In the genomic region with DNA sequence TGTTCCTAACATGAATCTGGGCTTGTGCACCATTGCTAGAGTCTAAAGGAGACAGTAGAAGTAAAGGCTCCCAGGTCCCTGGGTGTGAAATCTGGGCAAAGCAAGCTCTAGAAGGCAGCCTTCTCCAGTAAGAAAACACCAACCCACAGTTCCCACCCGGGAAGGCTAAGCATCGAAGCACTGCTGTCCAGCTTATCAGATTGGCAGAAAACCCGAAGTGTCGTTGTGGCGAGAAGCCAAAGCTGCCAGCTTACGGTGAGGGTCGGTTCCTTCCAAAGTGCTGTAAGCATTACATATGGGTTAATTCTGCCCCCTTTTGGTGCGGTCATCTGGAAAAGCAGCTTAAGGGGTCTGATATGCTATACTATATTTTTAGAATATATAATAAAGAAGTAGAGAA, we compare ENCODE assay signal across 15 mouse cellular contexts. TPM values are rescaled to one million over a fixed set of nuclear protein-coding genes. Genes with fewer than 3 reads are reported as not detected.
DNase-seq lines count a peak whose midpoint lies in the region; TF ChIP-seq lines count a peak whose summit lies in the region.
"Had no signal": no experiment of that assay in that cellular context is flagged by ENCODE, and none has a peak within 500 bp of the region (broad histone marks: within the 10 kb centered on the region; RNA-seq: fewer than 3 reads in every experiment).

No protein-coding gene starts in this region.

- DNase-seq in adrenal gland, postnatal 14 days: peak; percentile 53
- DNase-seq in adrenal gland, adult 18-20 months (ENCODE audit: low spot score in 2 of 2): no peak
- DNase-seq in left cerebral cortex, postnatal 4 days: peak; percentile 49
- no peak for DNase-seq in left cerebral cortex, adult 2 months (ENCODE audit: extremely low spot score in 1 of 2, low spot score in 2 of 2)
- DNase-seq in heart, embryonic 10.5 days (ENCODE audit: low spot score): no peak
- peak; percentile 70 for DNase-seq in lung, postnatal 10 days
- DNase-seq in right cerebral cortex, postnatal 36 days (ENCODE audit: low spot score in 2 of 2): no peak
- no peak for DNase-seq in adipocyte (ENCODE audit: low spot score)
- DNase-seq: cerebellum, postnatal 25 days; gastrocnemius, postnatal 10 days; thymus, adult 18-20 months had no signal

- H3K27ac ChIP-seq in left cerebral cortex, adult 2 months: no peak overlapping the region
- H3K27ac ChIP-seq in heart, embryonic 10.5 days: peak overlapping the region; percentile 81
- H3K27ac ChIP-seq: liver, embryonic 12.5 days; neural tube, embryonic 13.5 days had no signal

- H3K4me3 ChIP-seq in left cerebral cortex, adult 2 months: no peak overlapping the region
- H3K4me3 ChIP-seq in heart, embryonic 10.5 days: peak overlapping the region; percentile 17; the same call in 1 of the 2 replicates
- H3K4me3 ChIP-seq: erythroblast, embryonic 14.5 days; liver, embryonic 12.5 days; neural tube, embryonic 13.5 days had no signal

- 20% methylated on average over 8 of the region's 8 CpGs for WGBS in heart, embryonic 10.5 days

- peaks cover 5% of the 10 kb centered on the region; the same call in 1 of the 2 replicates for H3K36me3 ChIP-seq in heart, embryonic 10.5 days
- H3K36me3 ChIP-seq: liver, embryonic 12.5 days; neural tube, embryonic 13.5 days had no signal

- no peak for TF ChIP-seq CTCF in left cerebral cortex, adult 2 months (IDR thresholded peaks at IDR 0.05)

- H3K27me3 ChIP-seq in heart, embryonic 10.5 days (ENCODE audit: insufficient read depth, poor library complexity, severe bottlenecking): no peaks in the 10 kb centered on the region
- H3K27me3 ChIP-seq: liver, embryonic 12.5 days; neural tube, embryonic 13.5 days had no signal

- no peaks in the 10 kb centered on the region for H3K9me3 ChIP-seq in heart, embryonic 10.5 days
- H3K9me3 ChIP-seq: G1E; liver, embryonic 12.5 days; neural tube, embryonic 13.5 days had no signal

- intact Hi-C loops in left cerebral cortex, postnatal 4 days (cut with DNase I): no loop called here
- intact Hi-C loops in left cerebral cortex, adult 2 months (cut with DNase I): no loop called here

- peaks cover 94% of the 10 kb centered on the region for H3K4me1 ChIP-seq in heart, embryonic 10.5 days

RNA-seq across cellular contexts. Expression of gene Rcsd1, which starts 22.6 kb away (rescaled TPM):
- total RNA-seq in adrenal gland, postnatal 14 days (2021): 22.1 and 35.0 TPM in 2 replicates
- total RNA-seq in adrenal gland, adult 18-20 months (2021): 10 to 100 TPM; 13.5 to 15.2 TPM
- 1 to 10 TPM; 5.3 to 5.4 TPM for total RNA-seq in left cerebral cortex, postnatal 4 days (2021)
- total RNA-seq in left cerebral cortex, adult 2 months (2021): 1 to 10 TPM; 4.9 to 5.8 TPM
- 100 and 130 TPM in 2 replicates for polyA plus RNA-seq in heart, embryonic 10.5 days (2016; fragmentation: Nextera tagmentation; extraction: Ambion mirVana)

RNA-seq across cellular contexts. Expression of gene Mpzl1, which starts 52.6 kb away (rescaled TPM):
- 39.1 and 40.4 TPM in 2 replicates for total RNA-seq in adrenal gland, postnatal 14 days (2021)
- total RNA-seq in adrenal gland, adult 18-20 months (2021): 10 to 100 TPM; 11.0 to 12.7 TPM
- total RNA-seq in left cerebral cortex, postnatal 4 days (2021): 10 to 100 TPM; 73.1 to 74.3 TPM
- total RNA-seq in left cerebral cortex, adult 2 months (2021): 10 to 100 TPM; 24.0 to 24.8 TPM
- polyA plus RNA-seq in heart, embryonic 10.5 days (2016; fragmentation: Nextera tagmentation; extraction: Ambion mirVana): 138 and 170 TPM in 2 replicates

Comparison
In these comparisons a context has a peak if more than half of its experiments do, and no peak if none do; other contexts are left out.
1. DNase-seq: peak in adrenal gland, postnatal 14 days (single experiment), left cerebral cortex, postnatal 4 days (single experiment) and lung, postnatal 10 days (single experiment); none in adrenal gland, adult 18-20 months (0 of 2), left cerebral cortex, adult 2 months (0 of 2), heart, embryonic 10.5 days (single experiment), right cerebral cortex, postnatal 36 days (0 of 2) and adipocyte (single experiment).